Comparison of ENCODE assay signal across 9 mouse cellular contexts in genomic region chr15:78607463-78607862, GRCm38 (mm10). TPM values are rescaled to one million over a fixed set of nuclear protein-coding genes. Genes with fewer than 3 reads are reported as not detected.
DNase-seq lines count a peak whose midpoint lies in the region; ATAC-seq and TF ChIP-seq lines count a peak whose summit lies in the region.
"Had no signal": no experiment of that assay in that cellular context is flagged by ENCODE, and none has a peak within 500 bp of the region (broad histone marks: within the 10 kb centered on the region; RNA-seq: fewer than 3 reads in every experiment).

No protein-coding gene starts in this region.

- H3K4me1 ChIP-seq in midbrain, embryonic 13.5 days (replicated peaks): peaks cover 19% of the 10 kb centered on the region

- no peak for TF ChIP-seq CTCF in layer of hippocampus, adult 2 months (conservative IDR thresholded peaks at IDR 0.05)

- peaks cover 3% of the 10 kb centered on the region; the same call in 1 of the 2 replicates for H3K27me3 ChIP-seq in midbrain, embryonic 13.5 days

- peak in 1 of 2 experiments; percentile 44 for DNase-seq in layer of hippocampus, adult 2 months (ENCODE audit: low spot score in 2 of 2)
- DNase-seq in layer of hippocampus, adult 9-10 months (ENCODE audit: low spot score): no peak
- no peak for DNase-seq in cerebellum, postnatal 36 days
- DNase-seq: kidney, adult 8-10 months had no signal

- ATAC-seq in CD4-positive, CD25-positive, alpha-beta regulatory T cell, adult 4 months: peak; percentile 85
- peak; percentile 85 for ATAC-seq in granulocyte monocyte progenitor cell, adult 5-6 weeks (replicated peaks; ENCODE audit: poor library complexity, severe bottlenecking)
- peak; percentile 95 for ATAC-seq in megakaryocyte, adult 5-6 weeks (ENCODE audit: poor library complexity, severe bottlenecking)
- ATAC-seq in midbrain, embryonic 13.5 days: no peak

- H3K4me2 ChIP-seq in midbrain, embryonic 13.5 days (replicated peaks): no peak overlapping the region

- H3K27ac ChIP-seq in layer of hippocampus, adult 2 months: peak overlapping the region; percentile 80
- no peak overlapping the region for H3K27ac ChIP-seq in midbrain, embryonic 13.5 days

- H3K36me3 ChIP-seq in midbrain, embryonic 13.5 days: no peaks in the 10 kb centered on the region

- no peak overlapping the region for H3K4me3 ChIP-seq in layer of hippocampus, adult 2 months
- no peak overlapping the region for H3K4me3 ChIP-seq in midbrain, embryonic 13.5 days (replicated peaks)
- H3K4me3 ChIP-seq: myocyte had no signal

- no peaks in the 10 kb centered on the region for H3K9me3 ChIP-seq in midbrain, embryonic 13.5 days

- no peak overlapping the region for H3K9ac ChIP-seq in midbrain, embryonic 13.5 days (replicated peaks)

- 88% methylated on average over 4 of the region's 4 CpGs for WGBS in midbrain, embryonic 13.5 days

RNA-seq across cellular contexts. Expression of gene Cyth4, which starts 10.6 kb away (rescaled TPM):
- total RNA-seq in layer of hippocampus, adult 2 months (2021): 10 to 100 TPM; 24.7 to 25.2 TPM
- 100 to 1,000 TPM; 299 to 603 TPM for polyA plus RNA-seq in CD4-positive, CD25-positive, alpha-beta regulatory T cell, adult 4 months (2017; shearing (Covaris generic))
- total RNA-seq in granulocyte monocyte progenitor cell, adult 5-6 weeks (2014; fragmentation: Nextera tagmentation): 62.3 and 66.3 TPM in 2 replicates
- 46.0 and 60.5 TPM in 2 replicates for total RNA-seq in granulocyte monocyte progenitor cell, adult 5-6 weeks (2017)
- 137 and 141 TPM in 2 replicates for total RNA-seq in megakaryocyte, adult 5-6 weeks (2015)
- total RNA-seq in megakaryocyte, adult 5-6 weeks (2017): 263 and 285 TPM in 2 replicates
- 3.7 and 5.8 TPM in 2 replicates for polyA plus RNA-seq in midbrain, embryonic 13.5 days (2015; fragmentation: Nextera tagmentation; extraction: Ambion mirVana)

RNA-seq across cellular contexts. Expression of gene Rac2, which starts 34.9 kb away (rescaled TPM):
- 1 to 10 TPM; 2.2 to 3.7 TPM for total RNA-seq in layer of hippocampus, adult 2 months (2021)
- polyA plus RNA-seq in CD4-positive, CD25-positive, alpha-beta regulatory T cell, adult 4 months (2017; shearing (Covaris generic)): 1,000 to 10,000 TPM; 2,983 to 4,093 TPM
- total RNA-seq in granulocyte monocyte progenitor cell, adult 5-6 weeks (2014; fragmentation: Nextera tagmentation): 325 and 431 TPM in 2 replicates
- total RNA-seq in granulocyte monocyte progenitor cell, adult 5-6 weeks (2017): 94.7 and 105 TPM in 2 replicates
- total RNA-seq in megakaryocyte, adult 5-6 weeks (2015): 581 and 637 TPM in 2 replicates
- total RNA-seq in megakaryocyte, adult 5-6 weeks (2017): 416 and 453 TPM in 2 replicates
- 3.2 and 5.6 TPM in 2 replicates for polyA plus RNA-seq in midbrain, embryonic 13.5 days (2015; fragmentation: Nextera tagmentation; extraction: Ambion mirVana)
- polyA plus RNA-seq: myocyte had no signal

Comparison
In these comparisons a context has a peak if more than half of its experiments do, and no peak if none do; other contexts are left out.
1. RNA of gene Rac2, which starts 34.9 kb away (total RNA-seq): 416 to 637 TPM in megakaryocyte, adult 5-6 weeks and 94.7 to 431 TPM in granulocyte monocyte progenitor cell, adult 5-6 weeks; 2.2 to 3.7 TPM in layer of hippocampus, adult 2 months; every median in the first group is over 10 times any median in the second.